Mouse (Mus musculus): ENCODE measurements around the gene Zmynd12.
A peak's percentile ranks its signal among the peaks of the same experiment; 100 is the strongest.

DNA sequence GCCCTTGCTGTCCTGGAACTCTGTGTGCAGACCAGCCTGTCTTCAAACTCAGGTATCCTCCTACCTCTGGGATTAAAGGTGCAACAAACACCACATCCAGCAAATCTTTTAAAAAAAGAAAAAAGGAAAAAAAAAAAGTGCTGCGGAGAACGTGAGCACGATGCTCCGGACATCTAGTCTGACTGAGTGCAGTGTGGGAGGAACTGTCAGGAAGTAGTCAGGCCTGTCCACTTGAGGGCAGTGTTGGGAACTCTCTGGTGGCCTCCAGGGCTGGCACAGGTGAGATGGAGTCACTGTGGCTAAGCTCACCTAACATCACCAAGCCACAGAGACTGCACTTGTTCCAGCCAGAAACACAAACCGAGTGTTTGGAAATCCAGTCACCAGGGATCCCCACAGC lies 8.1 kb downstream of the Zmynd12 start:
- 0 out of 2 replicates have a peak, but pooled peaks have one; percentile 55 for TF ChIP-seq CTCF (IDR thresholded peaks at IDR 0.05; ENCODE audit: borderline replicate concordance, control insufficient read depth, extremely low read depth, insufficient read depth, low read length, poor library complexity)
- TF ChIP-seq POLR2A (IDR thresholded peaks at IDR 0.05; ENCODE audit: control insufficient read depth, extremely low read depth, insufficient read depth, low read length, poor library complexity) = no peak

Measured in thymus, adult 2 months (tissue).